Mouse (Mus musculus) heart, embryonic 16.5 days (tissue): ENCODE results near the gene Map2k7. TPM values are rescaled to one million over a fixed set of nuclear protein-coding genes. Genes with fewer than 3 reads are reported as not detected.

Experiments
- ATAC-seq: fragments of 200-750 bp; cut with Nextera tagmentation; replicated peaks from 2 replicates; pipeline ENCODE4 v1.8.0; 2017; ENCODE audit warnings: moderate number of reproducible peaks; ENCODE audit not compliant: insufficient read depth, low FRiP score; ENCODE audit errors: extremely low read depth
- H3K27ac ChIP-seq: fragments of 300-500 bp; sonication (generic); 2 replicates; pipeline ENCODE4 v1.5.1; 2014; ENCODE audit warnings: mild to moderate bottlenecking, low read length, control low read depth, moderate library complexity
- H3K27me3 ChIP-seq: fragments of 300-500 bp; sonication (generic); 2 replicates; pipeline ENCODE4 v1.6.1; 2014; ENCODE audit warnings: low read length, mixed read lengths; ENCODE audit not compliant: control insufficient read depth, insufficient read depth
- H3K36me3 ChIP-seq: fragments of 300-500 bp; sonication (generic); 2 replicates; pipeline ENCODE4 v1.6.1; 2014; ENCODE audit not compliant: control insufficient read depth, insufficient read depth
- H3K4me1 ChIP-seq: fragments of 300-500 bp; sonication (generic); 2 replicates; pipeline ENCODE4 v1.6.1; 2014; ENCODE audit warnings: low read length, mixed read lengths; ENCODE audit not compliant: control insufficient read depth, insufficient read depth
- H3K4me2 ChIP-seq: fragments of 300-500 bp; sonication (generic); 2 replicates; pipeline ENCODE4 v1.6.1; 2014; ENCODE audit warnings: low read depth, mild to moderate bottlenecking, control low read depth, low read length
- H3K4me3 ChIP-seq: fragments of 300-500 bp; sonication (generic); 2 replicates; pipeline ENCODE4 v1.5.1; 2014; ENCODE audit warnings: mild to moderate bottlenecking, control low read depth, low read length
- H3K9ac ChIP-seq: fragments of 300-500 bp; sonication (generic); 2 replicates; pipeline ENCODE4 v1.6.1; 2014; ENCODE audit warnings: low read length, control low read depth
- H3K9me3 ChIP-seq: fragments of 300-500 bp; sonication (generic); replicated peaks from 2 replicates; pipeline ENCODE4 v1.6.1; 2016; ENCODE audit warnings: low read length; ENCODE audit not compliant: control insufficient read depth
- WGBS: fragments of 180-500 bp; shearing (Covaris S2); extraction: QIAGEN DNeasy Blood & Tissue Kit; methylation state at CpG from one replicate; pipeline ENCODE4 v1.1.7; 2014; 5-methylcytosine and 5-hydroxymethylcytosine counted together
- polyA plus RNA-seq: library from polyadenylated mRNA; unstranded; fragments of >200 nt; fragmentation: Nextera tagmentation; extraction: Ambion mirVana; gene quantifications from 2 replicates; pipeline ENCODE4 v1.2.1, GENCODE M21; 2015

Gene Map2k7
- polyA plus RNA-seq, 1 experiment from 2014 or later, result 25.0 TPM

- Histone ChIP-seq H3K4me1 (peaks cover 5% of the 10 kb centered on the region), H3K27me3 (peaks cover 26% of the 10 kb centered on the region), H3K4me3 (peak overlapping the region; percentile 23), H3K27ac (no peak overlapping the region), H3K4me2 (peak overlapping the region; percentile 45), H3K36me3 (no peaks in the 10 kb centered on the region; the same call in 1 of the 2 replicates), H3K9me3 (no peaks in the 10 kb centered on the region; the same call in 1 of the 2 replicates), H3K9ac (peak overlapping the region; percentile 45)
- WGBS, result 16% methylated on average over 44 of the region's 44 CpGs
- peak; percentile 37; the same call in 1 of the 2 replicates for ATAC-seq
Observed at GRCm38 (mm10) chr8:4206182-4207015, 32.1 kb upstream of the Map2k7 start.

GRCm38 (mm10) chr8:4207016-4207350 is 31.6 kb upstream of the Map2k7 start:
- no peaks in the 10 kb centered on the region; the same call in 1 of the 2 replicates for H3K36me3 ChIP-seq
- H3K4me3 ChIP-seq, result no peak overlapping the region
- H3K4me2 ChIP-seq, result no peak overlapping the region; the same call in 1 of the 2 replicates
- H3K9me3 ChIP-seq, result no peaks in the 10 kb centered on the region; the same call in 1 of the 2 replicates
- peaks cover 26% of the 10 kb centered on the region for H3K27me3 ChIP-seq
- WGBS, result 61% methylated on average over 2 of the region's 2 CpGs
- H3K9ac ChIP-seq, result no peak overlapping the region
- H3K27ac ChIP-seq, result no peak overlapping the region
- ATAC-seq, result no peak
- peaks cover 5% of the 10 kb centered on the region for H3K4me1 ChIP-seq

GRCm38 (mm10) chr8:4211097-4211496 is 27.4 kb upstream of the Map2k7 start:
- Histone ChIP-seq H3K36me3 (no peaks in the 10 kb centered on the region; the same call in 1 of the 2 replicates), H3K9ac (no peak overlapping the region), H3K4me2 (no peak overlapping the region), H3K9me3 (no peaks in the 10 kb centered on the region; the same call in 1 of the 2 replicates), H3K27ac (no peak overlapping the region), H3K4me1 (peaks cover 20% of the 10 kb centered on the region), H3K27me3 (peaks cover 33% of the 10 kb centered on the region), H3K4me3 (no peak overlapping the region)
- WGBS, result 75% methylated on average over 6 of the region's 6 CpGs
- no peak for ATAC-seq

GRCm38 (mm10) chr8:4212809-4213209 is 25.7 kb upstream of the Map2k7 start:
- H3K4me2 ChIP-seq, result peak overlapping the region; percentile 76
- no peak overlapping the region for H3K27ac ChIP-seq
- 0 out of 2 replicates have a peak, but pooled peaks have one; percentile 2 for ATAC-seq
- no peaks in the 10 kb centered on the region; the same call in 1 of the 2 replicates for H3K9me3 ChIP-seq
- peaks cover 43% of the 10 kb centered on the region for H3K27me3 ChIP-seq
- H3K36me3 ChIP-seq, result no peaks in the 10 kb centered on the region; the same call in 1 of the 2 replicates
- H3K4me1 ChIP-seq, result peaks cover 27% of the 10 kb centered on the region
- peak overlapping the region; percentile 54 for H3K9ac ChIP-seq
- peak overlapping the region; percentile 41 for H3K4me3 ChIP-seq
- WGBS, result 1% methylated on average over 25 of the region's 25 CpGs

- H3K4me2 ChIP-seq, result peak overlapping the region; percentile 76
- no peaks in the 10 kb centered on the region; the same call in 1 of the 2 replicates for H3K36me3 ChIP-seq
- H3K9ac ChIP-seq, result peak overlapping the region; percentile 54
- 4% methylated on average over 18 of the region's 18 CpGs for WGBS
- H3K9me3 ChIP-seq, result no peaks in the 10 kb centered on the region; the same call in 1 of the 2 replicates
- no peak overlapping the region for H3K27ac ChIP-seq
- H3K4me1 ChIP-seq, result peaks cover 27% of the 10 kb centered on the region
- H3K27me3 ChIP-seq, result peaks cover 49% of the 10 kb centered on the region
- ATAC-seq, result peak; percentile 57
- peak overlapping the region; percentile 41 for H3K4me3 ChIP-seq
Observed at GRCm38 (mm10) chr8:4213210-4214005, 25.1 kb upstream of the Map2k7 start.

GRCm38 (mm10) chr8:4214006-4214980 is 24.2 kb upstream of the Map2k7 start:
- Histone ChIP-seq H3K4me1 (peaks cover 27% of the 10 kb centered on the region), H3K36me3 (no peaks in the 10 kb centered on the region; the same call in 1 of the 2 replicates), H3K4me3 (peak overlapping the region; percentile 41), H3K27ac (no peak overlapping the region), H3K9me3 (no peaks in the 10 kb centered on the region; the same call in 1 of the 2 replicates), H3K4me2 (peak overlapping the region; percentile 76), H3K9ac (0 out of 2 replicates have a peak overlapping the region, but pooled peaks have one; percentile 20), H3K27me3 (peaks cover 51% of the 10 kb centered on the region)
- peak; percentile 12; the same call in 1 of the 2 replicates for ATAC-seq
- 3% methylated on average over 33 of the region's 33 CpGs for WGBS

- Histone ChIP-seq H3K4me1 (peaks cover 27% of the 10 kb centered on the region), H3K9me3 (no peaks in the 10 kb centered on the region), H3K36me3 (no peaks in the 10 kb centered on the region), H3K4me2 (peak overlapping the region; percentile 95), H3K4me3 (peak overlapping the region; percentile 65), H3K27ac (no peak overlapping the region), H3K9ac (no peak overlapping the region), H3K27me3 (peaks cover 53% of the 10 kb centered on the region)
- WGBS, result 13% methylated on average over 18 of the region's 18 CpGs
- ATAC-seq, result no peak
Observed at GRCm38 (mm10) chr8:4216296-4216695, 22.2 kb upstream of the Map2k7 start.
